Mouse (Mus musculus): Measurements from ENCODE around the gene Med13l.
A peak's percentile ranks its signal among the peaks of the same experiment; 100 is the strongest.
"Not testable (repeated sequence)": the region's sequence is repeated elsewhere in the genome, so short reads cannot be mapped to it uniquely, and the experiment has no call there.

The Med13l gene

DNA sequence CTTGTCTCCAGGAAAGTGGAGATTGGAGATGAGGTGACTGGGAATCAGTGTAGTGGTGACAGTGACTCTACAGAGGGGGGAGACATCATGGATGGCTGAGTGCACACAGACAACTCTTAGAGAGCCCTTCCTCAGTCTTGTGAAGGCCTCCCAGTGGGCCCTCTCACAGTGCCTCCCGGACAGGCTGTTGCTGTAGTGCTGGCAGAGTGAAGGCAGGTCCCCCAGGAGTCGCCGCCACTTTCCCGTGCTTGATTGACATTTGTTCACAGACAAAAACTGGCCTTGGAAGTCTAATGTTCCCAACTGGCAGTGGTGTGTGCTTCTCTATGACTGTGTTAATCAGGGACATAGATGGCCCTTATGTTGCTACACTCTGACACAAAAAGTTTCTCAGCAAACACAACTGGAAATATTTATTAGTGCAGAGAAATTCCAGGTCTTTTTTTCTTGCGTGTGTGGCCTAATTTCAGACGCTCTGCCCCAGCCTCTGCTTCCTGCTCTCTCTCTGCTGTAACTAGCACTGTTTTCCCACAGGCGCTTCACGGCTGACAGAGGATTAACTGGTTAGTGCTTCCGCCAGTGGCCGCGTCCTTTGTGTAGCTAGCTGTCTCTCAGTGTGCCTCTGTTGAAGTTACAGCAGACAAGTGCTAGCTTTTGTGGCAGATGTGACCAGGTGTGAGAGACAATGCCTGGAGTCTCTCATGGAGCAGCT is 75.2 kb downstream of the Med13l start:
- no peak for DNase-seq

DNA sequence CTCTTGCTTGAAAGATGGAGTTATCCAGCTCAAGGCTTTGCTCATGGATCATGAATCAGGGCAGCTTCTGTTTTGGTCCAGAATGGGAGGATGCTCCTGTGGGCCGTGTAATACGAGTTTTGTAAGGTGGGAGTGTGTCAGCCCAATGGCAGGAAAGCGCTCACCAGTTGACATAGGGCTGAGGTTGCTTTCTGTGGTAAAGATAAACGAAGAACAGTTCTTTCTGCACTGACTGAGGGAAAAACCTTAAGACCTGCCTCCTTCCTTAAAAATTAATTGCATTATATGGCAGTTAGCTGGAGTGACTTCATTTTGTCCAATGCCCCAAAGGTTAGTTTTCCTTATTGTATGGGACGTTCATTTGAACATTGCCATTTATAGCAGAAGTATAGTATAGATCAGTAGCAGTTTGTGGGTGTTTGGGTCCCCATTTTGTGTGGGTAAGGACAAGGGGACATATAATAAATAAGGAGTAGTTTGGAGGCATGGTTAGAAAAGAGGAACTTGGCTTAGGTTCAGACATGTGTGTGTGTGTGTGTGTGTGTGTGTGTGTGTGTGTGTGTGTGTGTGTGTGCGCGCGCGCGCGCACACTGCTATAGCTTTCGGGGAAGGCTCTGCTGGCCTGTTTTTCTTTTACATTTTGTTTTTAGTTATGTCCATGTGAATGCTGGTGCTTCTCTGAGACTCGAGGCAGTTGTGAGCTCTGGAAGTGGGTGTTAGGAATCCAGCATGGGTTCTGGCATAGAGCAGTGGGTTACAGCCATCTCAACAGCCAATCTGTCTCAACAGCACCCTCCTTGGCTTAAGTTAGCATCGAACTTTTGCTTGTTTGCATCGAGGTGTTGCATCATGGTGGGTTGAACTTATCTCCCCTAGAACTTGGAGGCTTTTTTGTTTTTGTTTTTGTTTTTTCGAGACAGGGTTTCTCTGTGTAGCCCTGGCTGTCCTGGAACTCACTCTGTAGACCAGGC is 76.2 kb downstream of the Med13l start:
- no peak for DNase-seq

DNA sequence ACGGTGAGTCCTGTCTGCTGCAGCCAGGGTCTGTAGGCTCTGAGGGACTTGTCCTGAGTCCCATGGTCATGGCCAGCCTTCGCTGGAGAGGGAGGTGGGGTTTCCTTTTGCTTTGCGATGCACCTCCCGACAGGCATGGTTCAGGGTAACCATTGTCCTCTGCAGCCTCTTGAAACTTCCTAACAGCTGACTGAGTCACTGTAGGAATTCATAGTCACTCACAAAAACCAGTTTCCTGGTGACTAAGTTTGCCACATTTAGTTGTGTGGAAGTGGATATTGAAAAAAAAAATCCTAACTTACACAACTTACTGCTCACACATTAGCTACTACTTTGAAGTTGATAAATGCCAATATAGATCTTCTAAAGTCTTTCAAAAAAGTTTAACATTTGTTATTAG is 77.5 kb downstream of the Med13l start:
- DNase-seq: no peak

GRCm38 (mm10) chr5:118638534-118639109 is 78.1 kb downstream of the Med13l start:
- DNase-seq: no peak

GRCm38 (mm10) chr5:118639117-118639707 is 78.7 kb downstream of the Med13l start:
- no peak for DNase-seq

DNA sequence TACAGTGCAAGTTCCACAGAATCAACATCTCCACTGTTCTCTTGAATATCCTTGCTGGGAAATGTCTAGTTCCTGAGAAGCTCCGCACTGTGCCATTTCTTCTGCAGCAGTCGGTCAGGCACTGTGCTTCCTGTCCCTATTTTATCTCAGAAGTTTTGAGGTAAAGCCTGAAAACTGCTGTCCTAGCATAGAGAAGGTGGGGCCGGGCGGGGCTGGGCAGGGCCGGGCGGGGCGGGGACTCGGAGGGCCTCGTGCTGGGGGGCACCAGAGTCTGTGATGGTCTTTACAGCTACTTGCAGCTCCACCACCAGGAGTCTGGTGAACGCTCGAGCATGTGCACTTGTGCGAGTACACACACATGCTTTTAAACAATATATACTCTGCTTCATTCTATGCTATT is 83.6 kb downstream of the Med13l start:
- DNase-seq: no peak

DNA sequence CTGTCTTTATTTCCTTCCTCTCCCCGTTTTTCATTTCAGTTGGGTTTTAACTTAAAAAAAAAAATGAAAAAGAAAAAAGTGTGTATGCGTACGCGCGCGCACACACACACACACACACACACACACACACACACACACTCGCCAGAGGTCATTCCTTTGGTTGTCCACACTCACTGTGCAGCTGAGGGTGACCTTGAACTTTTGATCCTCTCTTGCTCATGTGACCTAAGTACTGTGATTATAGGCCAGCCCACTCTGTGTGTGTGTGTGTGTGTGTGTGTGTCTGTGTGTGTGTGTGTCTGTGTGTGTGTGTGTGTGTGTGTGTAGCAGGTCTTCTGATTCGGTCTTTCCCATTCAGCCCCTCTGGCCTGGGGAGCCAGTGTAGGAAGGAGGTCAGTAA is 84.0 kb downstream of the Med13l start:
- no peak for DNase-seq

- no peak for DNase-seq
Measured at GRCm38 (mm10) chr5:118645196-118645805, 84.8 kb downstream of the Med13l start.

DNA sequence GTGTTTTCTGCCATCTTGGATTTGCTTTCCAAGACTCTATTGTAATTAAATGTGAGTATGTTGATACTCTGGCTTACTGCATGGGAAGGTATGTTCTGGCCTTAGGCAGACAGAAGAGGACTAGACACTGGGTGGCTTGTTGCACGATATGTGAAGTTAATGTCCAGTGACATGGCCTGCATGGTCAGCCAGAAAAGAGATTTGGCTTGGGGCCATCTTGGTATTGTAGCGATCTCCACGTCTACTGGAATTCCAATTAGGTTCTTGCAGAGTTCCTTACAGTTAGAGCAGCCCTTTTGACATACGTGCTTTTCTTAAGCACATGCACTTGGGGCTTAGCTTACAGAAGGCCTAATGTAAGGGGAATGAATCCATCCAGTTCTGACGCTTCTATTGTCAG is 86.4 kb downstream of the Med13l start:
- no peak for DNase-seq

- no peak for DNase-seq
Measured at GRCm38 (mm10) chr5:118647384-118647783, 86.9 kb downstream of the Med13l start.

- no peak for DNase-seq
Measured at GRCm38 (mm10) chr5:118649215-118650006, 88.9 kb downstream of the Med13l start.

GRCm38 (mm10) chr5:118650007-118650548 is 89.6 kb downstream of the Med13l start:
- DNase-seq: no peak

DNA sequence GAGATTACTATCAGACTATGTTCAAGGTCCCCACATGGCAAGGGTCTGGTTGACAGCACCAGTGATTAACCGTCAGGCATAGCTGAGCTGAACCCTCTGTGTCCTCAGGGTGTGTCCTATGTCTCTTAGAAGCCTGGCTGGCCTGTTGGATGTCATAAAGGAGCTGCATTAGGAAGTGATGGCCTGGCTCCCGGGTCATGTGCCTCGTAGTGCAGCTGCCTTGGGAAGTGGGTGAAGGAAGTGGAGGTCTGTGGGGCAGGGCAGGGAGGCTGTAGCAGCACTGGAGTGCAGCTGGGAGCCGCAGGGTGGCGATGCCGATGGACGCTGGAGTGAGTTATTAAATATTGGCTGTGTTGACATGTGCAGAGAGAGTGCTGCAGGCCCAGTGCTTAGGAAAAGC is 90.3 kb downstream of the Med13l start:
- DNase-seq: no peak

DNA sequence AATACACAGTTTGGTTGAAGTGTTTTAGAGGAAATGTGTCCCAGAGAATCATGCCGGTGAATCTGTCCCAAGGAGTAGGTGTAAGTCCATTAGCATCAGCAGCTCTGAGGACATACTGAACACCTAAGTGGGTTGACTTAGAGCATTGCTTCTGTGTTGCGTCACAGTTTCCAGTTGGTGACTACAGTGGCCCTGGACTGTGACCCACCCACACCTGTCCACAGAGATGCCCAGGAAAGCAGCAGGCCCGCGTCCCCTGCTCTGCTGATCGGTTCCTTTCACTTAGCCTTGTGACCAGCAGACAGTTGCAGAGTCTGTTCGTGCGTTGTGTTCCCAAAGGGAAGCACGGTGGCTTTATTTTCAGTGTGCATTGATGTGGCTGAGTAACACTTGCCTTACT is 92.1 kb downstream of the Med13l start:
- DNase-seq: no peak

- not testable (repeated sequence) for DNase-seq
Measured at GRCm38 (mm10) chr5:118653119-118653518, 92.6 kb downstream of the Med13l start.

DNA sequence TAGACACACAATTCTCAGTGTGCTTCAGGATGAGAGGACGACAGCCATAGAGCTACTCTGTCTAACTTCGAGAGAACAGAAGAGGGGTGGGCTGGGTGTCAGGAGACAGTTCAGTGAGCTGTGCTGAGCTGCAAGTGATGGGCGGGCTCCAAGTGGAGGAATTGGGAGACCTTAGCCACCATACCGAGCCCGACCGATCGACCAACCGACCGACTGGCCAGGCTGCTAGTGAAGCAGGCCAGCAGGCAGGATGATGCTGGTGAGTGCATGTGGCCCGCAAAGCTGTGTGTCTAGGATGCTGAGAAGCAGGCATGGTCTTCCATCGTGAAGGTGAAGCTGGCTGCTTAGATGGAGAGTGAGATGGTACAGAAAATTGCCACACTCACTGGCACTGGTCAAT is 94.1 kb downstream of the Med13l start:
- DNase-seq: no peak

- DNase-seq: peak; percentile 42
Measured at GRCm38 (mm10) chr5:118655025-118655424, 94.5 kb downstream of the Med13l start.

DNA sequence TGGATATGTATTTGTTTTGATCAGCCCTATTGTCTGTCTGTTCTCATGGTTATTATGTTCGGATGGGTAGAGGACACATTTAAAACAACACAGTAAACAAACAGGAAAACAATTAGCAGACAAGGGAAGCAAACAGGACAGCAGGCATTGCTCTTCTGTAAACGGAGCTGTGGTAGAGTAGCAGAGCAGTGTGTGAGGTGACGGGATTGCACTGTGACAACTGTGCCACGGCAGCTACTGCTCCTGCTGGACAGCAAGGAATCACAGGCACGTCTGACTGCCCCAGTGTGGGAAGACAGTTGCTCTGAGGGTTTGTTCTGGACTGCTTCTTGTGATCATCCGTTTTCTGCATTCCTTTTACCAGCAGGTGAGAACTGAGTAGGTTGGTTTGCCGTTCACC is 94.9 kb downstream of the Med13l start:
- no peak for DNase-seq

DNA sequence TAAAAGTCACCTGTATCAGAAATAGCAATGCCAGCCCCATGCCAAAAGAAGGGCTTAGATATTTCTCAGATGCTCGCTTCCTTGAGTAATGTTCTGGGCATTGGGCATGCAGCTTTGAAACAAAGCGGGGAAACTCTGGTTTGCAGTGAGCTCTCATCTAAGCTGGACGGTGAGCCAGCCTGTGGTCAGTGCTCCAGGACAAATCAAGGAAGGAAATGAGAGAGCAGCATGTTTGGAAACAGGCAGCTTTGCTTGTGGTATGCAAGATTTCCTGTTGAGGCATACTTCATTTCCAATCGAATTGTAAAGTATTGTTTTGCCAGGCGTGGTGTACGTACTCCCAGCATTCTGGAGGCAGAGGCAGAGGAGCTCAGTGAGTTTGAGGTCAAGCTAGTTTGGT is 95.5 kb downstream of the Med13l start:
- DNase-seq: no peak

DNA sequence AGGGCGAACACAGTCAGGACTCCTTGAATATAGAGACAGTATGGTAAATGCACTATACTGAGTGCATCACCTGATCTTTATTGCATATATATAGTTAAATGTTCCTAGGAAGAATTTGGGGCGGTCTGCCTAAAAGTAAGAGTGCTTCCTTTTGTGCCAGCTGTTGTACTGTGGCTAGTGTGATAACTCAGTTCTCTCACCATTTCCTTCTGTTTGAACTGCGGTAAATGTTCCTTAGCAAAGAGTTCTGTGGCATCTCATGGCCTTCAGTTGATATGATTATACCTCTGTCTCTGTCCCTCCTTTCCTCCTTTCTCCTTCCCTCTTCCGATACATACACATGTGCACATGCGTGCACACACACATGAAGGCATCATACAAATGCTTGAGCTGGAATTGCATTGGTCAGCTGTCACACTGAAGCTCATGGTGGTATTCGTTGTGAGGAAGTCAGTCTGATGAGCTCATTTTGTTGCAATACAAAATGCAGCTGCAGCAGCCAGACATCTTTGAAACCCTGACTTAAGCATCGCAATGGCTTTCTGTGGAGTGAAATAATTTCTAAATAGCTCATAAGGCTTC is 97.9 kb downstream of the Med13l start:
- DNase-seq: no peak

GRCm38 (mm10) chr5:118659713-118660112 is 99.2 kb downstream of the Med13l start:
- DNase-seq: no peak
